Mouse (Mus musculus): ENCODE data around the gene Casc3. TPM values are rescaled to one million over a fixed set of nuclear protein-coding genes. Genes with fewer than 3 reads are reported as not detected.

The Casc3 gene
- polyA plus RNA-seq, 1 experiment from 2014 or later = 34.8 TPM

GRCm38 (mm10) chr11:98785772-98786281 lies 18.9 kb upstream of the Casc3 start:
- 6% methylated on average over 12 of the region's 12 CpGs for WGBS
- ATAC-seq (replicated peaks; ENCODE audit: low FRiP score) = no peak

GRCm38 (mm10) chr11:98786359-98787214 lies 18.1 kb upstream of the Casc3 start:
- H3K27ac ChIP-seq (ENCODE audit: low read depth, low read length) = peak overlapping the region; percentile 59
- DNase-seq (ENCODE audit: low spot score) (peak; percentile 85), ATAC-seq (replicated peaks; ENCODE audit: low FRiP score) (peak; percentile 32)
- peaks cover 63% of the 10 kb centered on the region for H3K4me1 ChIP-seq (replicated peaks; ENCODE audit: control insufficient read depth, insufficient read depth, low read length)
- no peaks in the 10 kb centered on the region for H3K36me3 ChIP-seq (ENCODE audit: control insufficient read depth, insufficient read depth, low read length)
- 0 out of 2 replicates have a peak overlapping the region, but pooled peaks have one; percentile 3 for H3K4me3 ChIP-seq (ENCODE audit: low read depth, low read length)
- peak overlapping the region; percentile 53 for H3K4me2 ChIP-seq
- no peaks in the 10 kb centered on the region for H3K9me3 ChIP-seq (ENCODE audit: control insufficient read depth, low read length)
- H3K9ac ChIP-seq (ENCODE audit: low read depth, low read length) = peak overlapping the region; percentile 26
- no peaks in the 10 kb centered on the region for H3K27me3 ChIP-seq (replicated peaks; ENCODE audit: control insufficient read depth, insufficient read depth, low read length)
- 3% methylated on average over 14 of the region's 15 CpGs for WGBS

More at GRCm38 (mm10) chr11:98785772-98786281, 18.9 kb upstream of the Casc3 start:
- Histone ChIP-seq H3K4me2 (peak overlapping the region; percentile 53), H3K4me1 (replicated peaks; ENCODE audit: control insufficient read depth, insufficient read depth, low read length) (peaks cover 65% of the 10 kb centered on the region), H3K4me3 (ENCODE audit: low read depth, low read length) (0 out of 2 replicates have a peak overlapping the region, but pooled peaks have one; percentile 3), H3K9ac (ENCODE audit: low read depth, low read length) (no peak overlapping the region), H3K27me3 (replicated peaks; ENCODE audit: control insufficient read depth, insufficient read depth, low read length) (no peaks in the 10 kb centered on the region), H3K9me3 (ENCODE audit: control insufficient read depth, low read length) (no peaks in the 10 kb centered on the region), H3K36me3 (ENCODE audit: control insufficient read depth, insufficient read depth, low read length) (no peaks in the 10 kb centered on the region), H3K27ac (ENCODE audit: low read depth, low read length) (peak overlapping the region; percentile 59)
- DNase-seq (ENCODE audit: low spot score) = no peak

- Histone ChIP-seq H3K9me3 (ENCODE audit: control insufficient read depth, low read length) (no peaks in the 10 kb centered on the region), H3K4me2 (peak overlapping the region; percentile 53), H3K36me3 (ENCODE audit: control insufficient read depth, insufficient read depth, low read length) (no peaks in the 10 kb centered on the region), H3K9ac (ENCODE audit: low read depth, low read length) (no peak overlapping the region; the same call in 1 of the 2 replicates), H3K27ac (ENCODE audit: low read depth, low read length) (peak overlapping the region; percentile 59), H3K4me3 (ENCODE audit: low read depth, low read length) (no peak overlapping the region), H3K27me3 (replicated peaks; ENCODE audit: control insufficient read depth, insufficient read depth, low read length) (no peaks in the 10 kb centered on the region), H3K4me1 (replicated peaks; ENCODE audit: control insufficient read depth, insufficient read depth, low read length) (peaks cover 62% of the 10 kb centered on the region)
- ATAC-seq (replicated peaks; ENCODE audit: low FRiP score) (no peak), DNase-seq (ENCODE audit: low spot score) (peak; percentile 33)
- 39% methylated on average over 7 of the region's 7 CpGs for WGBS
Measured at GRCm38 (mm10) chr11:98787229-98787628, 17.5 kb upstream of the Casc3 start.

- no peak for ATAC-seq (replicated peaks; ENCODE audit: low FRiP score)
- no peak for DNase-seq (ENCODE audit: low spot score)
- H3K9ac ChIP-seq (ENCODE audit: low read depth, low read length) = no peak overlapping the region
- H3K4me1 ChIP-seq (replicated peaks; ENCODE audit: control insufficient read depth, insufficient read depth, low read length) = peaks cover 57% of the 10 kb centered on the region
- H3K4me3 ChIP-seq (ENCODE audit: low read depth, low read length) = no peak overlapping the region
- no peak overlapping the region for H3K4me2 ChIP-seq
- H3K27me3 ChIP-seq (replicated peaks; ENCODE audit: control insufficient read depth, insufficient read depth, low read length) = no peaks in the 10 kb centered on the region
- H3K36me3 ChIP-seq (ENCODE audit: control insufficient read depth, insufficient read depth, low read length) = no peaks in the 10 kb centered on the region
- WGBS = 93% methylated on average over 1 of the region's 1 CpGs
- no peak overlapping the region for H3K27ac ChIP-seq (ENCODE audit: low read depth, low read length)
- no peaks in the 10 kb centered on the region for H3K9me3 ChIP-seq (ENCODE audit: control insufficient read depth, low read length)
Measured at GRCm38 (mm10) chr11:98787691-98788090, 17.0 kb upstream of the Casc3 start.

- Histone ChIP-seq H3K27me3 (replicated peaks; ENCODE audit: control insufficient read depth, insufficient read depth, low read length) (no peaks in the 10 kb centered on the region), H3K4me1 (replicated peaks; ENCODE audit: control insufficient read depth, insufficient read depth, low read length) (peaks cover 52% of the 10 kb centered on the region), H3K36me3 (ENCODE audit: control insufficient read depth, insufficient read depth, low read length) (no peaks in the 10 kb centered on the region), H3K9me3 (ENCODE audit: control insufficient read depth, low read length) (no peaks in the 10 kb centered on the region), H3K27ac (ENCODE audit: low read depth, low read length) (peak overlapping the region; percentile 44), H3K9ac (ENCODE audit: low read depth, low read length) (no peak overlapping the region), H3K4me2 (peak overlapping the region; percentile 94), H3K4me3 (ENCODE audit: low read depth, low read length) (no peak overlapping the region; the same call in 1 of the 2 replicates)
- no peak for DNase-seq (ENCODE audit: low spot score)
- ATAC-seq (replicated peaks; ENCODE audit: low FRiP score) = no peak
- WGBS = 91% methylated on average over 5 of the region's 5 CpGs
Measured at GRCm38 (mm10) chr11:98788139-98788538, 16.6 kb upstream of the Casc3 start.

GRCm38 (mm10) chr11:98788550-98789218 lies 16.0 kb upstream of the Casc3 start:
- WGBS = 12% methylated on average over 18 of the region's 18 CpGs
- Histone ChIP-seq H3K9ac (ENCODE audit: low read depth, low read length) (peak overlapping the region; percentile 77), H3K27me3 (replicated peaks; ENCODE audit: control insufficient read depth, insufficient read depth, low read length) (no peaks in the 10 kb centered on the region), H3K4me1 (replicated peaks; ENCODE audit: control insufficient read depth, insufficient read depth, low read length) (peaks cover 51% of the 10 kb centered on the region), H3K9me3 (ENCODE audit: control insufficient read depth, low read length) (no peaks in the 10 kb centered on the region), H3K27ac (ENCODE audit: low read depth, low read length) (peak overlapping the region; percentile 73), H3K4me3 (ENCODE audit: low read depth, low read length) (peak overlapping the region; percentile 63), H3K4me2 (peak overlapping the region; percentile 94), H3K36me3 (ENCODE audit: control insufficient read depth, insufficient read depth, low read length) (no peaks in the 10 kb centered on the region)
- ATAC-seq (replicated peaks; ENCODE audit: low FRiP score) (peak; percentile 89), DNase-seq (ENCODE audit: low spot score) (peak; percentile 79)

- no peaks in the 10 kb centered on the region for H3K36me3 ChIP-seq (ENCODE audit: control insufficient read depth, insufficient read depth, low read length)
- no peak for DNase-seq (ENCODE audit: low spot score)
- WGBS = 2% methylated on average over 25 of the region's 25 CpGs
Measured at GRCm38 (mm10) chr11:98789219-98789807, 15.4 kb upstream of the Casc3 start.

GRCm38 (mm10) chr11:98789824-98790223 lies 14.9 kb upstream of the Casc3 start:
- Histone ChIP-seq H3K4me3 (ENCODE audit: low read depth, low read length) (peak overlapping the region; percentile 63), H3K36me3 (ENCODE audit: control insufficient read depth, insufficient read depth, low read length) (no peaks in the 10 kb centered on the region), H3K9ac (ENCODE audit: low read depth, low read length) (peak overlapping the region; percentile 77), H3K27ac (ENCODE audit: low read depth, low read length) (0 out of 2 replicates have a peak overlapping the region, but pooled peaks have one; percentile 26), H3K4me1 (replicated peaks; ENCODE audit: control insufficient read depth, insufficient read depth, low read length) (peaks cover 48% of the 10 kb centered on the region), H3K27me3 (replicated peaks; ENCODE audit: control insufficient read depth, insufficient read depth, low read length) (no peaks in the 10 kb centered on the region), H3K4me2 (peak overlapping the region; percentile 94), H3K9me3 (ENCODE audit: control insufficient read depth, low read length) (no peaks in the 10 kb centered on the region)
- 28% methylated on average over 5 of the region's 5 CpGs for WGBS
- ATAC-seq (replicated peaks; ENCODE audit: low FRiP score) (no peak), DNase-seq (ENCODE audit: low spot score) (no peak)

More at GRCm38 (mm10) chr11:98789219-98789807, 15.4 kb upstream of the Casc3 start:
- Histone ChIP-seq H3K9ac (ENCODE audit: low read depth, low read length) (peak overlapping the region; percentile 77), H3K27me3 (replicated peaks; ENCODE audit: control insufficient read depth, insufficient read depth, low read length) (no peaks in the 10 kb centered on the region), H3K4me1 (replicated peaks; ENCODE audit: control insufficient read depth, insufficient read depth, low read length) (peaks cover 50% of the 10 kb centered on the region), H3K27ac (ENCODE audit: low read depth, low read length) (peak overlapping the region; percentile 73), H3K4me2 (peak overlapping the region; percentile 94), H3K4me3 (ENCODE audit: low read depth, low read length) (peak overlapping the region; percentile 63), H3K9me3 (ENCODE audit: control insufficient read depth, low read length) (no peaks in the 10 kb centered on the region)
- ATAC-seq (replicated peaks; ENCODE audit: low FRiP score) = peak; percentile 30; the same call in 1 of the 2 replicates

All from liver, embryonic 11.5 days (tissue).